Mouse (Mus musculus): Measurements from ENCODE around the gene 2410004B18Rik. TPM values are rescaled to one million over a fixed set of nuclear protein-coding genes. Genes with fewer than 3 reads are reported as not detected.

Gene 2410004B18Rik
- polyA plus RNA-seq, 1 experiment from 2014 or later: 45.5 TPM

DNA sequence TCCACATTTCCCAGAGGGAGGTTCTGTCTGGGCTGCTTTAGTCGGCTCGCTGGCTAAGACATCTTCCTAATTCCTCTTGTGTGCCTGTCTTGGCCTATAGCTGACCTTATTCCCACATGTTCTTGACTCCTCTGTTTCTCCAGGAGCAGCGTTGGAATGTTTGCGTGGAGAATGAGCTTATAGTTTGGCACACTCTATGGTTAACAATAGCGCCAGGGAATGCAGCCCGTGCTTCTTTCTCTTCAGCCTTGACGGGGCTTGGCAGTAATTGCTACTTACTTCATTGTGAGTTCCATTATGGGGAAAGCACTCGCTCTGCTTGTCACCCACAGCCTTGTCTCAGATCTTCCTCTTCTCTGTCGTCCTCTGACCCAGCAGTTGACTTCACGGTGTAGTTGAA lies 33.7 kb downstream of the 2410004B18Rik start:
- no peaks in the 10 kb centered on the region for H3K27me3 ChIP-seq (ENCODE audit: control insufficient read depth, insufficient read depth, low read length)
- H3K9ac ChIP-seq (ENCODE audit: low read length): no peak overlapping the region
- H3K9me3 ChIP-seq (replicated peaks; ENCODE audit: control insufficient read depth, low read length): peaks cover 9% of the 10 kb centered on the region
- 45% methylated on average over 10 of the region's 10 CpGs for WGBS
- no peak for ATAC-seq (replicated peaks; ENCODE audit: extremely low read depth, insufficient read depth, low FRiP score)
- no peaks in the 10 kb centered on the region for H3K36me3 ChIP-seq (ENCODE audit: control insufficient read depth, insufficient read depth)
- H3K4me1 ChIP-seq (ENCODE audit: control insufficient read depth, insufficient read depth, low read length): peaks cover 14% of the 10 kb centered on the region
- H3K4me2 ChIP-seq (ENCODE audit: low read depth, low read length): no peak overlapping the region
- H3K4me3 ChIP-seq (ENCODE audit: low read length): no peak overlapping the region
- H3K27ac ChIP-seq (ENCODE audit: low read length): peak overlapping the region; percentile 53

DNA sequence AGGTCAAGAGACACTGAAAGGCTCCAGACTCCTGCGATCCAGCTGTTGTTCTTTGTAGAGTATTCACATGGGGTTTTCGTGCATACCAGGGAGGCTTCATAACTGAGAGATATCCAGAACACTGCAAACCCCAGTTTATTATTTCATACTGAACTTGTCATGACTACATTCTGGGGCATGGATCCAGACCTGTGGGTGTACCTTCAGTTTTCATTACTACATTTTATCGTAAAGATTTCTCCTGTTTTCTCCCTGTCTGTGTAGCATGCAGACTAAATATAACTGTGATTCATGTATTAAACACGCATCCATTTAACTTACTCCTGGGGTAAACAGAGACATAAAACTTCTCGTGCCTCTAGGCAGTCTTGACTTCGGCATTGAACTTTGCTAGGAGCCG lies 37.2 kb downstream of the 2410004B18Rik start:
- Histone ChIP-seq H3K4me1 (ENCODE audit: control insufficient read depth, insufficient read depth, low read length) (no peaks in the 10 kb centered on the region), H3K4me2 (ENCODE audit: low read depth, low read length) (no peak overlapping the region), H3K4me3 (ENCODE audit: low read length) (no peak overlapping the region), H3K9ac (ENCODE audit: low read length) (no peak overlapping the region), H3K27me3 (ENCODE audit: control insufficient read depth, insufficient read depth, low read length) (no peaks in the 10 kb centered on the region), H3K36me3 (ENCODE audit: control insufficient read depth, insufficient read depth) (no peaks in the 10 kb centered on the region), H3K9me3 (replicated peaks; ENCODE audit: control insufficient read depth, low read length) (peaks cover 13% of the 10 kb centered on the region), H3K27ac (ENCODE audit: low read length) (no peak overlapping the region)
- 84% methylated on average over 7 of the region's 7 CpGs for WGBS
- no peak for ATAC-seq (replicated peaks; ENCODE audit: extremely low read depth, insufficient read depth, low FRiP score)

DNA sequence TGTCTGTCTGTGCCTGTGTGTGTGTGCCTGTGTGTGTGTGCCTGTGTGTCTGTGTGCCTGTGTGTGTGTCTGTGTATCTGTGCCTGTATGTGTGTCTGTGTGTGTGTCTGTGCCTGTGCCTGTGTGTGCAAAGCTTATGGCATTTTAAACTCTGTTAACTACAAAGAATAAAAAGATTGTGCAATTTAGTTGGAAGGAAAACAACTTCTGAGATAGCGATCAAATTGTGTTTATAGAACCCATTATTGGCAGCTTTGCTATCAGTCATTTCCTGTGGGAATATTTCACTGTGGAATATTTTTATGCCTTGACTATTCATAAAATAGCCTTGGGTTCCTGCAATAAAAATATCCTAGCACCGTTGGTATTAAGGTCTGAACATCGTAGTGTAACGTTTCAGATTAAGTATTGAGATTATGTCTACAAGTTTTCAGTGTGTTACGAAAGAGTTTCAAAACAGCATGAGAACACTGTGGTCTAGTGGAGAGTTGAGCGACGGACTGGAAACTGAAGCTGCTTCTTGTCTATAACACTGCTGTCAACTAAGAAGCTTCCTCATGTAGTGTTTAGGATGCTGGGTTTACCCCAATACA lies 47.6 kb downstream of the 2410004B18Rik start:
- Histone ChIP-seq H3K4me2 (ENCODE audit: low read depth, low read length) (no peak overlapping the region), H3K36me3 (ENCODE audit: control insufficient read depth, insufficient read depth) (no peaks in the 10 kb centered on the region), H3K9me3 (replicated peaks; ENCODE audit: control insufficient read depth, low read length) (peaks cover 3% of the 10 kb centered on the region; the same call in 1 of the 2 replicates), H3K9ac (ENCODE audit: low read length) (no peak overlapping the region), H3K27ac (ENCODE audit: low read length) (no peak overlapping the region), H3K4me1 (ENCODE audit: control insufficient read depth, insufficient read depth, low read length) (peaks cover 12% of the 10 kb centered on the region), H3K4me3 (ENCODE audit: low read length) (no peak overlapping the region), H3K27me3 (ENCODE audit: control insufficient read depth, insufficient read depth, low read length) (no peaks in the 10 kb centered on the region)
- ATAC-seq (replicated peaks; ENCODE audit: extremely low read depth, insufficient read depth, low FRiP score): no peak
- 54% methylated on average over 7 of the region's 7 CpGs for WGBS

DNA sequence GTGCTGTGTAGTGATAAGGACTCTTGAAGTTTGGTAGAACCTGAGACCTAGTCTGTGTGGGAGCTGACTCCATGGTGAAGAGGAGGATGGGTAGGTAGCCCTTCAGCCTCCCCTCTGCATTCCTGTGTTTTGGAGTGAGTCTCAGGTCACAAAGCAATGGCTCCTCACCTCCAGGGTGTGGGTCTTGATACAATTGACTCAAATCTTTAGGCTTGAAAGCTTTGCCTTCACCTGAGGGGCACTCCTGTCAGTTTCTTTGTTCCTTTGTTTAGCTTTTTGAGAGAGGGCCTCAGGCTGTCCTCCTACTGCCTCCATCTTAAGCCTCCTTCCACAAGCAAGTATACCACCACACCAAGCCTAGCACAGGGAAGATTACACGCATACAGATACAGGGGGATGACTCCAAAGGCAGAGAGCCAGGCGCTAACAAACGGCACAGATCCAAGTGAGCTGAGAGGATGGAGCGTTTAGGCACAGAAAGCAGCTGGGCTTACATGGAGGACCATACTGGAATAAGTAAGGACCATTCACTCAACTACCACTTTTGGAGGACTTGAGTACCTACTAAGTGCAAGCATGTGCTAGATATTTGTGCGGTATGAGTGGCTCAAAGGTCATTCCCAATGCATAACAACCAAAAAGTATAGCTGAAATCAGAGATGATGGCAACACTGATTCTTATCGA lies 48.6 kb downstream of the 2410004B18Rik start:
- peak overlapping the region; percentile 78 for H3K4me2 ChIP-seq (ENCODE audit: low read depth, low read length)
- H3K9ac ChIP-seq (ENCODE audit: low read length): peak overlapping the region; percentile 94; the same call in 1 of the 2 replicates
- no peaks in the 10 kb centered on the region for H3K36me3 ChIP-seq (ENCODE audit: control insufficient read depth, insufficient read depth)
- H3K27ac ChIP-seq (ENCODE audit: low read length): peak overlapping the region; percentile 100
- no peaks in the 10 kb centered on the region for H3K27me3 ChIP-seq (ENCODE audit: control insufficient read depth, insufficient read depth, low read length)
- no peak for ATAC-seq (replicated peaks; ENCODE audit: extremely low read depth, insufficient read depth, low FRiP score)
- peak overlapping the region; percentile 92 for H3K4me3 ChIP-seq (ENCODE audit: low read length)
- H3K9me3 ChIP-seq (replicated peaks; ENCODE audit: control insufficient read depth, low read length): peaks cover 3% of the 10 kb centered on the region; the same call in 1 of the 2 replicates
- 57% methylated on average over 6 of the region's 6 CpGs for WGBS
- H3K4me1 ChIP-seq (ENCODE audit: control insufficient read depth, insufficient read depth, low read length): peaks cover 12% of the 10 kb centered on the region

DNA sequence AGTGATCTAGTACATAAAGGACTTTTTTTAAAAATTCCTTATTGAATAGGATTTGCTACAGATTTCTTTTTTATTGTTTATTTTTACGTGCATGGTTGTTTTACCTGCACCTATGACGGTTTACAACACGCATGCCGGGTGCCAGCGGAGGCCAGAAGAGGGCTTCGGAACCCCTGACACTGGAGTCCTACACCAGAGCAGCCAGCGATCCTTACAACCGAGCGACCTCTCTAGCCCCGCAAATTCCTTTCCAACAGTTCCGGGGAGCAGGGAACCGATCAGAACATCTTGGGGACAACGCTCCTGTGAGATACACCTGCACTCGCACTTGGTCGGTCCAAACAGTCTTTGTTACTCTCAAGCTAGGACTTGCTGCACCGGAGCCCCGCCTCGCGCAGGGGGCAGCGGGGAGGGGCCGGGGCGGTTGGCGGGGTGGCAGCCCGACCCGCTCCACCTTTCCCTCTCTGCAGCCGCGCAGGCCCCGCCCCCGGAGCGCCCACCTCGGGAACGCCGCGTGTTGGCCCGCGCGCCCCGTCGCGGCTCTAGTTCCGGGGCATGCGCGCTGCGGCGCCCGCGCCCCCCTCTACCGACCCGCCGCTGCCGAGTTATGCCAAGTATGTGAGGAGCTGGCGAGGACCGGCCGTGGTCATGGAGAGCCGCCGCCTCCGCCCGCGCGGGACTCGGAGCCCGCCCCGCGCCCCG lies 49.6 kb downstream of the 2410004B18Rik start, which contains the start of gene Syde2:
Gene Syde2, plus strand, starts transcription at position 603 of the 702 bp plus-strand sequence.
- H3K36me3 ChIP-seq (ENCODE audit: control insufficient read depth, insufficient read depth): no peaks in the 10 kb centered on the region
- under 1% methylated on average over 65 of the region's 65 CpGs for WGBS
- peaks cover 20% of the 10 kb centered on the region for H3K4me1 ChIP-seq (ENCODE audit: control insufficient read depth, insufficient read depth, low read length)
- H3K9me3 ChIP-seq (replicated peaks; ENCODE audit: control insufficient read depth, low read length): peaks cover 3% of the 10 kb centered on the region; the same call in 1 of the 2 replicates
- no peaks in the 10 kb centered on the region for H3K27me3 ChIP-seq (ENCODE audit: control insufficient read depth, insufficient read depth, low read length)
- ATAC-seq (replicated peaks; ENCODE audit: extremely low read depth, insufficient read depth, low FRiP score): peak; percentile 81
- peak within 1 kb of the TSS; percentile 92 for H3K4me3 ChIP-seq (ENCODE audit: low read length)
- peak within 1 kb of the TSS; percentile 100 for H3K27ac ChIP-seq (ENCODE audit: low read length)
- peak within 1 kb of the TSS; percentile 78 for H3K4me2 ChIP-seq (ENCODE audit: low read depth, low read length)
- H3K9ac ChIP-seq (ENCODE audit: low read length): peak within 1 kb of the TSS; percentile 94

DNA sequence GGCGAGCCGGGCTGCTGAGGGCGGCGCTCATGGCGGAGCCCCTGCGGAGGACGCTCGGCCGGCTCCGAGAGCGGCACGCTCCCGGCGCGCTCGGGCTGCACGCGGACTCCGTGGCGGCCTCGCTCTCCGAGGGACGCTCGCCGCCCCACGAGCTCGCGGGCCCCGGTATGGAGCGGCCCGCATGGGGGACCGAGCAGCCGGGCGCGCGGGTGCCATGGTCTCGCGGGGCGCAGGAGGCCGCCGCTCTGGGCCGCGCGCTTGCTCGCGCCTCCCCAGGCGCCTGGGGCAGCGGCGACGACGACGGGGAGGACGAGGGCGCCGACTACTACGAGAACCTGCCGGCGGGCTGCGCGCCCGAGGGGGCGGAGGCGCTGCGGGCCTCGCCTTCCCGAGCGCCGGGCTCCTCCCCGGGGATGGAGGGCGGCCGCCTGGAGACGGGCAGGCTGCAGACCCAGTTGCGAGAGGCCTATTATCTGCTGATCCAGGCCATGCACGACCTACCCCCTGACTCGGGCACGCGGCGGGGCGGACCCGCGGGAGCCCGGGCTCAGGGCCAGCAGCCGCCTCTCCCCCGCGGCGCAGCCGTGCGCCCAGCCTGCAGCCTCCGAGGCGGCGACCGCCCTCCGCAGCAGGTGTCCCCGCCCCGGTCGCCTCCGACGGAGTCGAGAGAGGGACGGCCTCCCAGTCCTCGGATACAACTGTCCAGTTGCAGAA lies 50.3 kb downstream of the 2410004B18Rik start:
- peak overlapping the region; percentile 78 for H3K4me2 ChIP-seq (ENCODE audit: low read depth, low read length)
- peak; percentile 90 for ATAC-seq (replicated peaks; ENCODE audit: extremely low read depth, insufficient read depth, low FRiP score)
- peak overlapping the region; percentile 94 for H3K9ac ChIP-seq (ENCODE audit: low read length)
- H3K4me1 ChIP-seq (ENCODE audit: control insufficient read depth, insufficient read depth, low read length): peaks cover 27% of the 10 kb centered on the region
- WGBS: under 1% methylated on average over 86 of the region's 101 CpGs
- H3K4me3 ChIP-seq (ENCODE audit: low read length): peak overlapping the region; percentile 92
- H3K27me3 ChIP-seq (ENCODE audit: control insufficient read depth, insufficient read depth, low read length): no peaks in the 10 kb centered on the region
- no peaks in the 10 kb centered on the region for H3K36me3 ChIP-seq (ENCODE audit: control insufficient read depth, insufficient read depth)
- peak overlapping the region; percentile 100 for H3K27ac ChIP-seq (ENCODE audit: low read length)
- peaks cover 3% of the 10 kb centered on the region; the same call in 1 of the 2 replicates for H3K9me3 ChIP-seq (replicated peaks; ENCODE audit: control insufficient read depth, low read length)

DNA sequence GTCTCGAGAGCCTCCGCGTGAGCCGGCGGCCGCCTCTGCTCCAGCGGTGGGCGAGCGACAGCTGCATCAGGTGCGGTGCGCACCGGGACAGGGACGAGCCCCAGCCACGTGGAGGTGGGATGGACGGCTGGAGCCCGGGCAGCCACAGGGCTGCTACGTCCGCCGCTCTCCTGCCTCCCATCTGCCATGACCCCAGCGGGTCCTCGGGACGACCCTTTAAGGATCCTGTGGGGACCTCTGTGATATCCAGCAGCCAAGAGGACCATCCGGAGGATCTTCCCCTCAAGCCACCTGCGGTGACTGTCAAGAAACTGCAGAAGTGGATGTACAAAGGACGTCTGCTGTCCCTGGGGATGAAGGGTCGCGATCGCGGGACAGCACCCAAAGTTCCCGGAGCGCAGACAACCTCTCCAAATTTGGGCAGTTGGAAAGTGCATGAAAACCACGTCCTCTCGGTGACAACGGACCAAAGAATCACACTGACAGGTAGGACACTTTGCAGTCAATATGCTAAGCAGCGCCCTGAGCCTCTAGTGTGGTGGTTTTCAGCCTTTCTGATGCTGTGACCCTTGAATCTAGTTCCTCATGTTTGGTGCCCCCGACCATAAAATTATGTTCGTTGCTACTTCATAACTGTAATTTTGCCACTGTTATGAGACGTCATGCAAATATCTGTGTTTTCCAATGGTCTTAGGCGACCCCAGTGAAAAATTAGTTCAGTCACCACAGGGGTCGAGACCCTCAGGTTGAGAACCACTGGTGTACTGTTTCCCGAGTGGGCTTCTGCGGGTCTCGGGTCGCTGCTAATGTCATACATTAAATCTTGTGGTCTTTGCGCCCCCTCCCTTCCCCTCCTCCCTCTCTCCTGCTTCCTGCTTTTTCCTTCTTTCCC lies 51.1 kb downstream of the 2410004B18Rik start:
- Histone ChIP-seq H3K4me3 (ENCODE audit: low read length) (peak overlapping the region; percentile 92), H3K9ac (ENCODE audit: low read length) (peak overlapping the region; percentile 94), H3K27ac (ENCODE audit: low read length) (peak overlapping the region; percentile 100), H3K9me3 (replicated peaks; ENCODE audit: control insufficient read depth, low read length) (no peaks in the 10 kb centered on the region), H3K4me1 (ENCODE audit: control insufficient read depth, insufficient read depth, low read length) (peaks cover 30% of the 10 kb centered on the region), H3K36me3 (ENCODE audit: control insufficient read depth, insufficient read depth) (no peaks in the 10 kb centered on the region), H3K27me3 (ENCODE audit: control insufficient read depth, insufficient read depth, low read length) (no peaks in the 10 kb centered on the region), H3K4me2 (ENCODE audit: low read depth, low read length) (peak overlapping the region; percentile 78)
- under 1% methylated on average over 45 of the region's 45 CpGs for WGBS
- ATAC-seq (replicated peaks; ENCODE audit: extremely low read depth, insufficient read depth, low FRiP score): no peak

DNA sequence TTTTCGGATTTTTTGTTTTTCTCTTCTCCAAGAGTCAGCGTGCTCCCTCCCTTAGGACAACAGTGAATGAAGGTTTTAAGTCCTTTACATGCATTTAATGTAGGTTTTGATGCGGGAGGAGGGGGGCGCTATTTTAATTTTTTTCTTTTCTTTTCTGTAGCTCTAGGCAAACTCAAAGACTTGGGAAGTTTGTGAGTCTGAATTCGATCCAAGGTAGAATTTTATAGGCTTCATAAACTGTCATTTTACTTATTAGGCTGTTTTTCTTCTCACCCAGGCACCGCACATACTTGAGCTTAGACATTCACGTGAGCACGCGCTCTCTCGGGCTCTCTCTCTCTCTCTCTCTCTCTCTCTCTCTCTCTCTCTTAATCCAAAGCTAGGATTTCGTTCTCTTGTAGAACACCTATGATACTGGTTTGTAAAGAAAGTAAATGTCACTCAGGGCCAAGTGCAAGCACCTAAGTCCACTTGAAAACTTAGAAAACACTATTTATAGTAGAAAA lies 51.8 kb downstream of the 2410004B18Rik start:
- H3K9me3 ChIP-seq (replicated peaks; ENCODE audit: control insufficient read depth, low read length): no peaks in the 10 kb centered on the region
- H3K27ac ChIP-seq (ENCODE audit: low read length): peak overlapping the region; percentile 100
- peak overlapping the region; percentile 94 for H3K9ac ChIP-seq (ENCODE audit: low read length)
- peaks cover 28% of the 10 kb centered on the region for H3K4me1 ChIP-seq (ENCODE audit: control insufficient read depth, insufficient read depth, low read length)
- 12% methylated on average over 11 of the region's 11 CpGs for WGBS
- H3K4me3 ChIP-seq (ENCODE audit: low read length): peak overlapping the region; percentile 92
- no peaks in the 10 kb centered on the region for H3K36me3 ChIP-seq (ENCODE audit: control insufficient read depth, insufficient read depth)
- H3K27me3 ChIP-seq (ENCODE audit: control insufficient read depth, insufficient read depth, low read length): no peaks in the 10 kb centered on the region
- ATAC-seq (replicated peaks; ENCODE audit: extremely low read depth, insufficient read depth, low FRiP score): no peak
- H3K4me2 ChIP-seq (ENCODE audit: low read depth, low read length): peak overlapping the region; percentile 78

Measured in heart, embryonic 16.5 days (tissue).